Mouse (Mus musculus) R1 (cell line): Measurements from ENCODE around the gene Sec24c.

Experiments used
- DNase-seq: peaks from one replicate; pipeline ENCODE4 v3.0.0-alpha.2; 2018; ENCODE audit warnings: low read depth, low spot score

Gene Sec24c

GRCm38 (mm10) chr14:20735052-20735451 lies 60.9 kb downstream of the Sec24c start:
- no peak for DNase-seq

GRCm38 (mm10) chr14:20735892-20736390 lies 61.8 kb downstream of the Sec24c start:
- no peak for DNase-seq

- DNase-seq = peak; percentile 96
Measured at GRCm38 (mm10) chr14:20737306-20737705, 63.2 kb downstream of the Sec24c start.

GRCm38 (mm10) chr14:20738511-20738910 lies 64.4 kb downstream of the Sec24c start:
- no peak for DNase-seq

- DNase-seq = no peak
Measured at GRCm38 (mm10) chr14:20741301-20741700, 67.2 kb downstream of the Sec24c start.

- no peak for DNase-seq
Measured at GRCm38 (mm10) chr14:20743614-20744013, 69.5 kb downstream of the Sec24c start.
